Mouse (Mus musculus) spleen, adult 12 weeks (tissue): ENCODE measurements around the gene Nuak1.

Source experiments
- DNase-seq: peaks from one replicate; pipeline ENCODE4 v3.0.0; 2022; ENCODE audit warnings: low spot score

Nuak1 gene

DNA sequence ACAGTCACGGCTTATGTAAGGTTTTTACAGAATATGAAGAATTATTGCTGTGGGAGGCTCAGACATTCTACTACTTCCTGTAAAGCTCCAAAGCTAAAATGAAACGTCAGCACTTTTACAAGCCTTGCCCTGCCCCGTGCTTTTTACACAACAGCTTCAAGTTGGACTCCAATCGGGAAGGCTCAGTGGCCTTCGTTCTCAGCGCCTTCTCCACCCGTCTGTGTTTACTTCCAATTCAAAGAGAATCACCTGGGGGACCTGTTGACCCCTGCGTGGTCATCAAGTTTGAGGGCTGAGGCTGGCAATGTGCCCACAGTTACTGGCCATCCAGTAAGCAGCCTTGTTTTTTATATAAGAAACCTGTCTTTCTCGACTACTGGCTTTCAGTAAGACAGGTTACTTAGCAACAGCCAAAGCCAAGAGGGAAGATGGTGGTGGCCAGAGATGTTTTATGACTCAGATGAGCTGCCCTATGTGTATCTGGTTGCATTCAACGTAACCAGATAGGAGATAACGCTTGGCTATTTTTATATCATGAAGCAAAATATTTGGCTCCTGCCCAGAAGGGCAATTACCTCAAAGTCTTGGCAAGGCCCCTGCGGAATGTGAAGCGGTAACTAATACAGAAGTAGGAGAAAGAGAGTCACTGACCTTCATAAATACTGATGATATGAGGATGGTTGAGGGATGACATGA, 31.3 kb downstream of the Nuak1 start:
- DNase-seq, result no peak

GRCm38 (mm10) chr10:84405135-84405776, 35.1 kb downstream of the Nuak1 start:
- DNase-seq, result no peak

GRCm38 (mm10) chr10:84401907-84402371, 38.5 kb downstream of the Nuak1 start:
- DNase-seq, result no peak

DNA sequence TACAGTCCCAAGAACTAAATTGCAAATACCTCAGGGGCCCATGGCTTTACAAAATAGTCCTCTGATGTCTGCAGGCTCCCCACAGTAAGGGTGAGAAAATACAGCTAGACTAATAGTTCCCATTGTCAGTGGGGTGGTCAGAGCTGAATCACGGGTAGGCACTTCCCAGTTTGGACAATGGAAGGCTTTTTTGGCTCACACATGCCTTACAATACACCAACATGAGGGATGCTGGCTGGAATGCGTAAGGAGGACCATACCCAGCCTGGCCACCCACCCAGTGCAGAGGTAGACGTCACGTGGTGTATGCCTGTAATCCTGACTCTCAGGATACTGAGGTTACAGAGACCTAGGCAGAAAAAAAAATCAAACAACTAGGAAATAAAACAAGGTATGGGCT, 39.2 kb downstream of the Nuak1 start:
- DNase-seq, result no peak

- no peak for DNase-seq
Measured at GRCm38 (mm10) chr10:84400037-84400681, 40.2 kb downstream of the Nuak1 start.

GRCm38 (mm10) chr10:84397276-84397675, 43.1 kb downstream of the Nuak1 start:
- DNase-seq, result no peak

DNA sequence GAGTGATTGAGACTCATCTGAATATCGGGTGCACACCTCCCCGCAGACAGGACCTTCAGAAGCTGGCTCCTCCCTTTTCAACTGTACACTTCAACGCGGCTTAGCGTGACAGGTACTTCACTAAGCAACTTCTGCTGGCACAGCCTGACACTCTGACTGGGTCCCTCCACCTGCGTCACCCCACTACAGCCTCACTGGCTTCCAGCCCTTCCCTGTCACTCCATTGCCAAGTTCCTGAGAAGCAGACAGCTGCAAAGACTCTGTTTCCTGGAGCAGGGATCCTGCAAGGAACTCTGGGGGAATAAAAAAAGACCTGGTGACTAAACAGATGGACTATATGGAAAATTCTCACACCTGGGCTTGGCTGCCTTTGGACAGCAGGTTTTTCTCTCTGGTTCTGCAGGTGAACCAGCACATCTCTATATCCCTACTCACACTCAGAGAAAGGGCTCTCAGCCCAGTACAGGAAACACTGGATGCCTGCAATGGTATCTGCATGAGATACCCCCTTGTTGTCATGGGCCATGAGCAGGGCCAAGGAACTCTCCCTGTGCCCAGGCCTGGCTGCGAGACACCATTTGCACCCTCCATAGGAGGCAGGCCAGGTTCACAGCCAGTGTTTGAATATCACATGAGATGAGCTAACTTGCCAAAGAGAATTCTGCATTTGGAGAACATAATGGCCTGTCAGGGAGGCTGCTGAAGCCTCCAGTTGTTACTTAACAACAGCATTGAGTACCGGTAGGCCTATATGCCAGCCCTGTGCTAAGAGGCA, 44.3 kb downstream of the Nuak1 start:
- no peak for DNase-seq

DNA sequence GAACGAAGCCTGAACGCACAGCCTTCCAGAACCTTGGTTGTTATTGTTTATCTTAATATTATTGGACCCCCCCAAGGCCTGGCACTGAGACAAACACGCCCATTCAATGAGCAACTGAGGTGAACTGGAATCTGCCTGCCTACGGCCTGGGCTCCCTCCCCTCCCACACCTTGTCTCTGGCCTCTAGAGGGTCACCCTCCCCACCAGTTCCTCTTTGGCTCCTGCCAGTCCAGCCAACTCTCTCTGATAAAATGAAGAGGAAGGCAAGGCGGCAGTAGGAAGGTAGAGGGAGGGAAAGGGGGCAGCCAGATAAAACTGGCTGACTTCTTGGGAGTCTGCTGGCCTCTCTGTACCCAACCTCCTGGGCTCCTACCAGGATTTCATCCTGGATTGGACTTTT, 45.1 kb downstream of the Nuak1 start:
- no peak for DNase-seq

DNA sequence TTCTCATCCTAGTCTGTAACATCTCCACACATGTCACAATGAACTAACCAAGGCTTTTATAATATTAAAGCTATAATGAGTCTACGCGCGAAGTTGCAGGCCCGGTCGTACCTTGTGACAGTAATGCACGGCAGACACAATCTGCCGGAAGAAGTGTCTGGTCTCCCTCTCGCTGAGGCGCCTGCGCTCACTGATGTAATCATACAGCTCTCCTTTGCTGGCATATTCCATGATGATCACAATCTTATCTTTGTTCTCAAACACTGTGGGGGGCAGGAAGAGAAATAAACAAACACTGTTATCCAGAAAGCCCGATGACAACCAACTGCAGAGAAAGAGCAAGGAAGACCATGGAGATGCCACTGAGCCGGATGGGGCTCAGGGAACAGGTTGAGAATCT, 46.5 kb downstream of the Nuak1 start:
- DNase-seq, result no peak

GRCm38 (mm10) chr10:84393405-84393804, 47.0 kb downstream of the Nuak1 start:
- DNase-seq, result no peak

DNA sequence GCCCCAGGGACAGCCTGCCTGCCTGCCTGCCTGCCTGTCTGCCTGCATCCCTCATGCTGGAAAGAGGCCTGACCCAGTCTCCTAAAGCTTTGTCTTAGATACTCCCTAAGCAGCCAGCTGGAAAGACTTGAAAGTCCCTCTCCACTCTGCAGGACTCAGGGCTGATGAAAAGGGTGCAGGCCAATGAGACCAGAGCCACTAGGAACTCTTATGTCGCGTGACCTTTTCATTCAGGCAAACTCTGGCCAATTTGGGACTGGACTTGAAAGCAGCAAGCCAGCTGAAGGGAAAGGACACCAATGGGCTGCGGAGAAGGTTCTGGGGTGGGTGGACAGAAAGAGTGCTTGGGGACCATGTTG, 47.7 kb downstream of the Nuak1 start:
- no peak for DNase-seq

GRCm38 (mm10) chr10:84392027-84392722, 48.2 kb downstream of the Nuak1 start:
- no peak for DNase-seq

GRCm38 (mm10) chr10:84389707-84390106, 50.7 kb downstream of the Nuak1 start:
- DNase-seq, result no peak

GRCm38 (mm10) chr10:84388357-84389141, 51.8 kb downstream of the Nuak1 start:
- no peak for DNase-seq

DNA sequence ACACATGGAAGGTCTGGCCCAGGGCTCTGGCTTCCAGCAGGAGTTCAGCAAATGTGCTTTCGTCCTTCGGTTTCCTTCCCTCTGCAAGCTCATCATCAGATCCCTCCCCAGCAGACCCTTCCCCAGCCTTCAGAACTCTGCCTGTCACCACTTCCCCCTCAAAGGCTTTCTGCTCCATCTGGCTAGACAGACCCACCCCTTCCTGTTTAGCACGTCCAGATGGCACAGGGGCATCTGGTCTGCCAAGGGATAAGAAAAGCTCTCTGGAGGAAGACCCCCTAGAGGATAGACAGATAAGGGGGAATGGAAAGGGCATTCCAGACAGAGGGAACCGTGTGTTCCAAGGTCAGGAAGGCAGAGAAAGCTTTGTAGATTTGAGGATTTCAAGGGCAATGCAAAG, 53.1 kb downstream of the Nuak1 start:
- DNase-seq, result no peak

DNA sequence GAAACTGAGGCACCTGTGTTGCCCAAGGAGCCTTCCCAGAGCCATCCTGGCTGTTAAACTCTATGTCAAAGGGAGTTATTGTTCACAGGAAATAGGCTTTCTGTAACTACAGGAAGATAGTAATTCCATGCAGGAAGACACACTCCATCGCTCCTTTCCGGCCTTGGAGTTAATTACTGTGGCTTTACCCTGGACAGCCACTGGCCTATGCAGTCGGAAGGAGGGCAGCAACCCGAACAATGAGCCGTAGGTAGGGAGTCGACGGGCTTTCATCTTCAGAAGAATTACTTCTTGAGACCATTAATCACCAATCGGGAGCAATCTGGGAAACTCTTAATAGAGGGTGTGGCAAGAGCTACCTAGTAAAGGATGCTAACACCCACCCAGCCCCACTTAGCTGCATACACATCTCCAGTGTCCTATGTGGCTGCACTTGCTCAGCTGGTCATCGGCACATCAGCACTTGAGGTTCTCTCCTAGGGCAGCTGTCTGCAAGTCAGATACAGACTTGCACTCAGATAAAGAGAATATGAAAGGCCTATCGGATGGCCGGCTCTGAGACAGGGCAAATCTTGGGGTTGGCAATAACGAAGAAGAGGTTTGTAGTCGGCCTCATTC, 53.7 kb downstream of the Nuak1 start:
- DNase-seq, result no peak

DNA sequence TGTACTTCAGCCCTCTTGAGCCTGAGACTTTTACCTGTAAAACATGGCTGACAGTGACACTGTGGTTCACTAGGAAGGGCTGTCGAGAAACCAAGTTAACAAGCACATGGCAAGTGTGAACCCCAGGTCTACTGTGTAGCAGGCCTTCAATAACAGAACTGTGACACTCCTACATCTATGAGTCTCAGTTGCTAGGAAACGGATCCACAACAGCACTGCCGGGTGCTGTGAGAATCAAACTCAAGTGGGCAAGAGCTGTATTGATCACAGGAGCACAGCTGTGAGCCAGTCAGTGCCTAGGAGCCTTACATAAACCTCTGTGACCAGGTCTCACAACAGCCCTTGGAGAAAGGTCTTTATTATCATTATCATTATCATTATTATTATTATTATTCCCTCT, 54.2 kb downstream of the Nuak1 start:
- DNase-seq, result no peak

- no peak for DNase-seq
Measured at GRCm38 (mm10) chr10:84384761-84385160, 55.6 kb downstream of the Nuak1 start.

DNA sequence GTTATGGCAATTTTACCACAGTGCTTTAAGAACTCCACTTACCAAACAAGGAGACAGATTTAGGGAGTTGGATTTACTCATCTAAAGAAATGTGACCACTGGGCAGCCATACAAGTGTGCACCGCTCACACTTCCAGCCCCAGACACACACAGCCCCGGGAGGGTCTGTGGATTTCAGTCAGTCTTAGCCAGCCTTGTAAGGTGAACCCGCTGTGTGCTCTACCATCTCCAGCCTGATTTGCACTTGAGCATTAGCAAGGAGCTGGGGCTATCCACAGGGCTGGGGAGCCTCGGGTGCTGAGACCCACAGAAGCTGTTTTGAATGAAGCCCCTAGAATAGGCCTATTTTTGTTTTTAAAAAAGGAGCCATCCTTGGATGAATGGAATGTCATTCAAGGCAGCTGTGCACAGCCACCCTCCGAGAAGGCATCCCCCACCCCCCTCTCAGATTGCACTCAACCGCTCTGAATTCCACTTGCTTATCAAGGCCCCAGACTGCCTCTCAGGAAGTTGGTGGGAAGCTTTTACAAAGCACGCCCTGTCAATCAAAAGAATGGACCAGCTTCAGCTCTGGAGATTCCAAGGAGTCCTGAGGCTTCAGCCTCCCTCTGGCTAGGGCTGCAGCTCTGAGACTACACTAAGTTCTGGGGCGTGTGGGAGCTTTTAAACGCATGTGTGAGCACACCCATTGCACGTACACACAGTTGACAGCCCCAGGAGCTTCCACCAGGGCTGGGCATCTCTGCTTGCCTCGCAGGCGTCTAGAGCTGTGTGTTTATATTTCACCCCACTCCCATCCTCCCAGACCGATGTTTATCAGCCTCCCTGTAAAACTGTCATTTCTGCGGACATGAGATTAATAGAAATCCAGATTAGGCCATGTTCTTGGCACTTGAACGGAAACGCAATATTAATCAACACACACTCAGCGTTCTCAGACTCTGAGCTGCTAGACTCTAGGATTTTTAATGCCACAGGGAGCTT, 57.2 kb downstream of the Nuak1 start:
- DNase-seq, result no peak
